Mouse (Mus musculus): ENCODE results near the gene Skint4.

Gene Skint4

DNA sequence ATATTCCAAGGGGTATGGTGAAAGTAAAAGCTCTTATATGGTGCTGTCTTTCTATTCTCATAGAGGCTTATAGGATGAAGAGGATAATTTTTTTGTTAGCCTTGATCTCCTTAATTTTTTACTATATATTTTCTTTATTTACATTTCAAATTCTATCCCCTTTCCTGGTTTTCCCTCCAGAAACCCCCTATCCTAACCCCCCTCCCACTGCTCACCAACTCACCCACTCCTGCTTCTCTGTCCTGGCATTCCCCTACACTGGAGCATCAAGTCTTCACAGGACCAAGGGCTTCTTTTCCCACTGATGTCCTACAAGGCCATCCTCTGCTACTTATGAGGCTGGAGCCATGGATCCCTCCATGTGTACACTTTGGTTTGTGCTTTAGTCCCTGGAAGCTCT, at the start of gene Skint4:
Gene Skint4 (plus strand): TSS at position 301 of the 400 bp plus-strand sequence.
- DNase-seq (ENCODE audit: extremely low read depth, low read depth, low spot score): no peak

Data from fat pad, adult 2 months (tissue).